Mouse (Mus musculus) ovary, postnatal 36 days (tissue): Measurements from ENCODE around the gene Chdh.

Experiments used
- DNase-seq: peaks from one replicate; pipeline ENCODE4 v3.0.0; 2022; ENCODE audit warnings: low spot score, mixed read lengths

Chdh gene

DNA sequence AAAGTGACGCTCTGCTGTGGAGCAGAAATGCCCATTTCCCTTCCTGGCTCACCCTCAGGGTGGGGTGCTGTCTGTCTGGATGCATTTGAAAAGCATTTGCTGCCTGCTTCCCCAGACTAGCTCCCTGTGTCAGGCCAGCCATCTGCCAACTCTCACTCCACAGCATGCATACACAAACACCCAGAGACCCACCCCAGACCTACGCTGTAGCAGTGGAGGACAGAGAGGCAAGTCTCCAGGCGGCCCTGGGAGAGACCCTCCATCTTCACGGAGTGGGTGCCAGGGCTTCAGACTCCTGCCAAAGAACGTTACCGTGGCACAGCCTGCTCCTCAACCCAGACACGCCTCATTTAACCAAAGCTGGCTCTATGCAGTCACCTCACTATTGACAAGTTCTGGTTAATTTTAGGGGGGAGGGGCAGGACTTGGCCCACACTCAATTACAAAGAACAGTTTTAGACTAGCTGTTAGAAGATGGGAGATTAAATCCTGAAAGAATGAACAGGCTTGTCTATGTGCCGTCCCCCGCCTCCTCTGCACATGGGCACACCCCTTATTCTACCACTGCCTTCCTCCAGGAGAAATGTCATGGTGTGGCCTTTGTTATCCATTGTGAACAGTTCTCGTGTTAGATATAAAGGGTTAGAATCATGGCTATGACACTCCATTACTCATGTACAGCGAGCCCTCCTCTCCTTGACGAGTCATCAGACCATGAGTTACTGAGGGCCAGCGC is 47.4 kb downstream of the Chdh start:
- DNase-seq: no peak

DNA sequence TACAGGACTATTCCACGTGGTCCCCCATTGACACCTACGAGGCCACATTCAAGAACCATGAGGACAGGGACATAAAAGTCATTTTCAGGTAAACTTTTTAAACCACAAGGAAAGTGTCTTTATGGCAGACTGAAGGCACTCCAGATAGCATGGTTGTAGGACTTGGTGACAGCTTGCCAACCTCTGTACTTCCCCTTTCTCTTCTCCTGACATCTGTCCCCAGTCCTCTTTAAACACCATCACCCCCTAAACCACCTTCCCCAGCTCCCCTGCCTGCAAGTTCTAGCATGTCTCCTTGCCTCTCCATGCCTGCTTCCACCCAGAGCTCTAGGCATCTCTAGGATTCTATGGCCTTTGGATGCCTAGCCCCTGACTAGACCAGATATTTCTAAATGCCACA is 56.0 kb downstream of the Chdh start:
- no peak for DNase-seq

DNA sequence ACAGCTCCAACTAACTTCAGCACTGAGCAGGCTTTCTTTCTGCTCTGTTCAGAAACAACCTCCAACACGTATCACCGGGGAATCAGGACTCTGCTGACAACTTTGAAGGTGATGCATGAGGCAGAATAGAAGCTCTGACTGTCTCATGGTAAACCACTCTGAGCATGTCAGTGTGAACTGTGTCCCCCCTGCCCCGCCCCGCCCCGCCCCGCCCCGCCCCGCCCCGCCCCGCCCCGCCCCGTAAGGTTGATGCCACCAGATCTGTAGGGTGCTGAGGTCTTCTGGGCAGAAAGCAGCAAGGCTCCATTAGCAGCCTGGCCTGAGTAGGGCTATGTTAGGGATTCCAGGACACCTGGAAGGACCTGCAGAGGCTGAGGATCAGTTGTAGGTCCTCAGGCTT is 57.9 kb downstream of the Chdh start:
- DNase-seq: no peak

DNA sequence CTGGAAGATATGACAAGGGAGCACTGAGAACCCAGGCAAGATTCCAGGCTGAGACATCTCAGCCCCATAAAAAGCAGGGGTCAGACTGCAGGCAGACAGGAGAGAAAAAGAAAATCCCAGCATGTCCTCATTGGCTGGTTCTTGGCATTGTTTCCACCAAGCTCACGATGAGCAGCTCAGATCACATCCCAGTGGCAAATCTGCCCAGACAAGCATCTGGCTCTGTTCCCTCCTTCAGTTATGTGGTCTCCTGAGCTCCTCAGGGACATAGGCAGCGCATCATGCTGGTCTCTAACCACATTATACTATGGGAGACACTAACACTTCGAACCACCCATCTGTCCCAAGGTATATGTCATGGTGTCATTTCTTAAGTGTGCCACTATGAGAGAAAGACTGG is 59.7 kb downstream of the Chdh start:
- DNase-seq: no peak

DNA sequence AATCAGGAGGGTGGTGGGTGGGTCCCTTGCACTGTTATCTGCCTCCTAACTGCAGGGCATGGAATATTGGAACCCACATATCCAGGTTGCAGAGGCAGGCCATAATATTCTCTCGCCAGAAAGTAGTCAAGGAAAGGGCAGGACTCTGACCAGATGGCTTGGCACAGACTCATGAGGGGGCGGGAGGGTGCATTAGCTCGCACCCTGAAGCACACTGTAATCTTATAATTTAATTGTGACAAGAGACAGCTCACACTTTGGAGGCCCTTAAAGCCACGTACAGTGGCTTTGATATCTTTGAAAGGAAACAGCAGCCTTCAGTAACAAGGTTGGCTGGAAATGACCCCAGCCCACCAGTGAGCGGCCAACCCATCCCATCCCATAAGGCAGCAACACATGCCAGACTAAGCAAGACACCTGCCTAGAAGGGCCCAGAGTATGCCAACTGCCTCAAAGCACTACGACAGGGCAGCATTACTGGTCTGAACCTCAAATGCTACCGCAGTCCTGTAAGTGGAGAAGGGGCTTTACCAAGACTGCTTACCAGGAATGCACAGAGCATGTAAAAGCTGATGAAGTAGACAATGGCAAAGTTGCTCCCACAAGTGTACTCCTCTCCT is 66.6 kb downstream of the Chdh start:
- DNase-seq: no peak

DNA sequence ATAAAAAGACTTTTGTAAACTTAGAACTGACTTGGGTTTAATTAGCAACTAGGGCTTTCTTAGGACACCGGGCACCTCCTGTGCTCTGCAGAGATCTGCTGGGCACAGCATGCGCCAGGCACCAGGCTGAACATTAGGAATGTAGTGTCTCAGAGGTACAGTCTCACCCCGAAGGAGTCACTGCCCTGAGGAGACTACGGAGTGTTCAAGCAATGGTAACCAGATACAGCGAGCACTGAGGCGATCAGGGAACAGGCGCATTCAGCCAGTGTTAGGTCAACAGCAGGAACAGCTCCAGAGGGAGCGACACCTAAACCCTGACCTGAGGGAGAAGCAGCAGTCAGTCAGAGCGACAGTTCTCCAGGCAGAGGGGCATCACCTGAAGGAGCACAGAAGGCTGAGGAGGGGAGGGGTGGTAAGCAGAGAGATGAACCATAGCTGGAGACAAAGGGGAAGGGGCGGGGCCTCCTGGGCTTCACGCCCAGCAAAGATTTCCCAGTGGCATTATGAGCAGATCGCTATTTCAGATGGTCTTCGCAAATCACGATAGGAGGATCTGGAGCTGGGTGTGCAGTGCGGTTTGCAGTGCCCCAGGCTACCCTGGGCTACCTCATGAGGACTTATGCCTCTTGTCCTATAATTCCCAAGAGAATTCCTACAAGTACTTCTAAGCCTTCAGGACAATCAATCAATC is 69.4 kb downstream of the Chdh start:
- DNase-seq: no peak

DNA sequence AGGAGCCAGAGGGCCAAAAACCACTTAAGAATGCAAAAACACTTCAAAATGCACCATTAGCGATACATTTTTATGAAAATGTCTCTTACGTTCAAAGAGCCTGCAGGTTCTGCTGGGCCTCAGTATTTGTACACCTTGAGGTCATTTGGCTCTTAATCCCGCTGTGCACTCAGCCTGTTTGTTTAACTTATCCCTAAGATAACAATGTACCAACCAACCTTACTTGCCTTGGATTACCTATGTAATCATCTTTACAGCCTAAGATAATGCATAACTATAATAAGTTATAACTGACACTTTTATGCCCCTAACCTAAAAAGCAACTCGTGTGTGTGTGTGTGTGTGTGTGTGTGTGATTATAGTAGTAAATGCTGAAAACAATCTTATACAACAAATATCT is 70.9 kb downstream of the Chdh start:
- no peak for DNase-seq
